In the genomic region with DNA sequence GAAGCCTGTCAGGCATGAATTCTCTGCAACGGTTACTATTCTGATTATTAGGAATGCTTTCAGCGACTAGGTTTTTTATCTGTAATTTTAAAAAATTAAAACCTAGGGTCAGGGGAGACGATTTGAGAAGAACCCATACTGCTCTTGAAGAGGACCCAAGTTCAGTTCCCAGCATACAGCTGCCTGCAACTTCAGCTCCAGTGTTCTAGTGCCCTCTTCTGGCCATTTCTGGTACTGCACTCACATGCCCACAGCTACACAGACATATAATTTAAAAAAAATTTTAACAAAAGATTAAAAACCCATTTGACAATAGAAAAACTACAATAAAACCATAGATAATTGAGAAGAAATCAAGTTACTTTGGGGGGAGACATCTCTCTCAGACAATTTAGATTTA, we compare ENCODE assay signal across 1 mouse cellular context.
TF ChIP-seq lines count a peak whose summit lies in the region.

No protein-coding gene starts in this region.

TF ChIP-seq in MEL, 35 proteins besides CTCF, POLR2A, EP300 and RAD21 (continued from another document):
- TF ChIP-seq ETS1 (IDR thresholded peaks at IDR 0.05; ENCODE audit: low read depth, low read length) (no peak), MAFK (IDR thresholded peaks at IDR 0.05; ENCODE audit: borderline replicate concordance, low read depth, low read length) (no peak), NRF1 (IDR thresholded peaks at IDR 0.05; ENCODE audit: insufficient read depth, low read depth, low read length, poor library complexity, severe bottlenecking) (no peak), BHLHE40 (IDR thresholded peaks at IDR 0.05; ENCODE audit: borderline replicate concordance, low read depth, low read length) (no peak), RCOR1 (IDR thresholded peaks at IDR 0.05; ENCODE audit: low read depth, low read length) (0 out of 2 replicates have a peak, but pooled peaks have one; percentile 25), ZC3H11A (IDR thresholded peaks at IDR 0.05; ENCODE audit: low read depth, low read length) (peak; percentile 87), ZKSCAN1 (IDR thresholded peaks at IDR 0.05; ENCODE audit: low read depth, low read length) (no peak)
